Comparison of ENCODE assay signal across 11 mouse cellular contexts in genomic region chr11:98952736-98953135, GRCm38 (mm10). TPM values are rescaled to one million over a fixed set of nuclear protein-coding genes. Genes with fewer than 3 reads are reported as not detected.
DNase-seq lines count a peak whose midpoint lies in the region; ATAC-seq and TF ChIP-seq lines count a peak whose summit lies in the region.
"Had no signal": no experiment of that assay in that cellular context is flagged by ENCODE, and none has a peak within 500 bp of the region (broad histone marks: within the 10 kb centered on the region; RNA-seq: fewer than 3 reads in every experiment).

No protein-coding gene starts in this region.

- H3K4me3 ChIP-seq in lung, embryonic 16.5 days (ENCODE audit: low read length) = no peak overlapping the region
- H3K4me3 ChIP-seq in lung, adult 2 months (replicated peaks; ENCODE audit: extremely low read depth, low read depth, low read length) = no peak overlapping the region
- H3K4me3 ChIP-seq: heart, embryonic 12.5 days; liver, embryonic 13.5 days had no signal

- no peaks in the 10 kb centered on the region for H3K9me3 ChIP-seq in lung, embryonic 16.5 days (ENCODE audit: control insufficient read depth, low read length)
- H3K9me3 ChIP-seq: heart, embryonic 12.5 days; liver, embryonic 13.5 days had no signal

- no peak overlapping the region for H3K9ac ChIP-seq in lung, embryonic 16.5 days (ENCODE audit: low read length)
- H3K9ac ChIP-seq: liver, embryonic 13.5 days had no signal

- DNase-seq in adrenal gland, postnatal 25 days = peak; percentile 0
- no peak for DNase-seq in adrenal gland, adult 18-20 months (ENCODE audit: low spot score in 2 of 2)
- DNase-seq in lung, adult 2 months = no peak
- DNase-seq in gastrocnemius, adult 18-20 months (ENCODE audit: low spot score) = no peak
- no peak for DNase-seq in left cerebral cortex, adult 9 months (ENCODE audit: low spot score in 2 of 2)
- DNase-seq: cerebellum, adult 9-10 months; liver, embryonic 13.5 days had no signal

- H3K27me3 ChIP-seq in lung, embryonic 16.5 days (ENCODE audit: control insufficient read depth, insufficient read depth, low read depth, low read length) = no peaks in the 10 kb centered on the region
- H3K27me3 ChIP-seq: heart, embryonic 12.5 days; liver, embryonic 13.5 days had no signal

- H3K36me3 ChIP-seq in lung, embryonic 16.5 days (ENCODE audit: control insufficient read depth, insufficient read depth, low read length) = peaks cover 4% of the 10 kb centered on the region
- H3K36me3 ChIP-seq: liver, embryonic 13.5 days had no signal

- no peak overlapping the region for H3K4me2 ChIP-seq in lung, embryonic 16.5 days (ENCODE audit: low read depth, low read length)

- TF ChIP-seq POLR2A in lung, adult 2 months (IDR thresholded peaks at IDR 0.05; ENCODE audit: borderline replicate concordance, extremely low read depth, low read depth, low read length) = no peak

- peaks cover 68% of the 10 kb centered on the region for H3K4me1 ChIP-seq in lung, embryonic 16.5 days (replicated peaks; ENCODE audit: control insufficient read depth, insufficient read depth, low read length)
- H3K4me1 ChIP-seq in lung, adult 2 months (ENCODE audit: control insufficient read depth, insufficient read depth, low read length) = peaks cover 52% of the 10 kb centered on the region

- 40% methylated on average over 2 of the region's 2 CpGs for WGBS in lung, embryonic 16.5 days
- 54% methylated on average over 2 of the region's 2 CpGs for WGBS in lung, adult 2 months

- 0 out of 2 replicates have a peak overlapping the region, but pooled peaks have one; percentile 36 for H3K27ac ChIP-seq in lung, embryonic 16.5 days (ENCODE audit: low read length)
- H3K27ac ChIP-seq: liver, embryonic 13.5 days had no signal

- no peak for TF ChIP-seq CTCF in lung, adult 2 months (IDR thresholded peaks at IDR 0.05; ENCODE audit: insufficient read depth, low read length)

- ATAC-seq in lung, embryonic 16.5 days (ENCODE audit: low read depth) = no peak
- peak; percentile 74 for ATAC-seq in granulocyte monocyte progenitor cell, adult 5-6 weeks (replicated peaks; ENCODE audit: poor library complexity, severe bottlenecking)
- ATAC-seq in neutrophil, adult 5-6 weeks (ENCODE audit: extremely low read depth, insufficient number of reproducible peaks, low FRiP score, poor library complexity, severe bottlenecking) = peak; percentile 50

RNA-seq across cellular contexts. Expression of gene Rara, which starts 25.1 kb away (rescaled TPM):
- 21.8 and 27.7 TPM in 2 replicates for total RNA-seq in adrenal gland, postnatal 25 days (2021)
- total RNA-seq in adrenal gland, adult 18-20 months (2021) = 10 to 100 TPM; 16.2 to 16.7 TPM
- 35.4 and 37.2 TPM in 2 replicates for polyA plus RNA-seq in lung, embryonic 16.5 days (2015; fragmentation: Nextera tagmentation; extraction: Ambion mirVana)
- polyA plus RNA-seq in lung, adult 2 months (2012; rRNA removed) = 59.0 and 62.2 TPM in 2 replicates
- 3.8 and 8.8 TPM in 2 replicates for total RNA-seq in granulocyte monocyte progenitor cell, adult 5-6 weeks (2014; fragmentation: Nextera tagmentation)
- 1.9 and 3.1 TPM in 2 replicates for total RNA-seq in granulocyte monocyte progenitor cell, adult 5-6 weeks (2017)
- 131 and 135 TPM in 2 replicates for total RNA-seq in neutrophil, adult 5-6 weeks (2017)
- total RNA-seq in gastrocnemius, adult 18-20 months (2021) = 10 to 100 TPM; 12.9 to 13.2 TPM

RNA-seq across cellular contexts. Expression of gene Gjd3, which starts 30.1 kb away (rescaled TPM):
- not detected in 2 replicates for total RNA-seq in adrenal gland, postnatal 25 days (2021)
- not detected for total RNA-seq in adrenal gland, adult 18-20 months (2021)
- polyA plus RNA-seq in lung, embryonic 16.5 days (2015; fragmentation: Nextera tagmentation; extraction: Ambion mirVana) = 0.31 TPM in 1 of 2 replicates, not detected in the other
- polyA plus RNA-seq in lung, adult 2 months (2012; rRNA removed) = 0.29 and 0.40 TPM in 2 replicates
- not detected in 2 replicates for total RNA-seq in granulocyte monocyte progenitor cell, adult 5-6 weeks (2014; fragmentation: Nextera tagmentation)
- total RNA-seq in granulocyte monocyte progenitor cell, adult 5-6 weeks (2017) = 1.8 TPM in 1 of 2 replicates, not detected in the other
- not detected in 2 replicates for total RNA-seq in neutrophil, adult 5-6 weeks (2017)
- total RNA-seq in gastrocnemius, adult 18-20 months (2021) = not detected
- polyA plus RNA-seq: liver, embryonic 13.5 days had no signal

RNA-seq across cellular contexts. Expression of gene Cdc6, which starts 45.1 kb away (rescaled TPM):
- total RNA-seq in adrenal gland, postnatal 25 days (2021) = 1.7 and 4.3 TPM in 2 replicates
- under 1 TPM; 0.32 to 0.43 TPM for total RNA-seq in adrenal gland, adult 18-20 months (2021)
- polyA plus RNA-seq in lung, embryonic 16.5 days (2015; fragmentation: Nextera tagmentation; extraction: Ambion mirVana) = 34.0 and 38.3 TPM in 2 replicates
- 0.16 and 0.25 TPM in 2 replicates for polyA plus RNA-seq in lung, adult 2 months (2012; rRNA removed)
- 47.8 and 58.8 TPM in 2 replicates for total RNA-seq in granulocyte monocyte progenitor cell, adult 5-6 weeks (2014; fragmentation: Nextera tagmentation)
- total RNA-seq in granulocyte monocyte progenitor cell, adult 5-6 weeks (2017) = 30.3 and 43.5 TPM in 2 replicates
- total RNA-seq in neutrophil, adult 5-6 weeks (2017) = 2.0 and 2.2 TPM in 2 replicates
- under 1 TPM; 0.09 to 0.26 TPM for total RNA-seq in gastrocnemius, adult 18-20 months (2021)
